Mouse (Mus musculus) v-Abl transformed pro-B cells (cell line): ENCODE data around the gene Brd3os.

Experiments used
- in situ Hi-C, 2 experiments: fragments of 400-800 bp; cut with MboI; formaldehyde crosslinking; loops; one replicate each; pipeline ENCODE4 v1.15.1; 2025; ENCODE audit not compliant: unreplicated experiment in 2 of 2

Brd3os gene

GRCm38 (mm10) chr2:27418577-27419070 is 23.5 kb upstream of the Brd3os start:
- in situ Hi-C loops, result no loop called here

- in situ Hi-C loops, result no loop called here
These were observed 20.6 kb upstream of the Brd3os start for GRCm38 (mm10) chr2:27421293-27422068.

- in situ Hi-C loops, result no loop called here
These were observed 18.5 kb upstream of the Brd3os start for GRCm38 (mm10) chr2:27423596-27423995.

- in situ Hi-C loops, result loop anchor here (5.0 to 25.0 kb wide), 6 partner anchors 138 to 763 kb away; partner anchors contain the start of genes Adamtsl2 (in 1 of the 2), Lcn4 (in 1 of the 2), Stkld1 (in 1 of the 2) and Surf4 (in 1 of the 2)
These were observed 16.9 kb upstream of the Brd3os start for GRCm38 (mm10) chr2:27425161-27425611.

GRCm38 (mm10) chr2:27425751-27426405 is 16.2 kb upstream of the Brd3os start:
- in situ Hi-C loops, result loop anchor here (5.0 to 25.0 kb wide), 6 partner anchors 139 to 764 kb away; partner anchors contain the start of genes Adamtsl2 (in 1 of the 2), Lcn4 (in 1 of the 2), Stkld1 (in 1 of the 2) and Surf4 (in 1 of the 2)

- in situ Hi-C loops, result loop anchor here (5.0 to 25.0 kb wide), 6 partner anchors 139 to 764 kb away; partner anchors contain the start of genes Adamtsl2 (in 1 of the 2), Lcn4 (in 1 of the 2), Stkld1 (in 1 of the 2) and Surf4 (in 1 of the 2)
These were observed 15.7 kb upstream of the Brd3os start for GRCm38 (mm10) chr2:27426406-27426854.

- in situ Hi-C loops, result loop anchor here (5.0 to 25.0 kb wide), 6 partner anchors 140 to 765 kb away; partner anchors contain the start of genes Adamtsl2 (in 1 of the 2), Lcn4 (in 1 of the 2), Stkld1 (in 1 of the 2) and Surf4 (in 1 of the 2)
These were observed 15.2 kb upstream of the Brd3os start, which contains the start of gene Vav2 for GRCm38 (mm10) chr2:27426855-27427457. Gene Vav2 (minus strand): TSS chr2:27427033.

GRCm38 (mm10) chr2:27428071-27428470 is 14.1 kb upstream of the Brd3os start:
- in situ Hi-C loops, result loop anchor here (5.0 to 25.0 kb wide), 6 partner anchors 141 to 766 kb away; partner anchors contain the start of genes Adamtsl2 (in 1 of the 2), Lcn4 (in 1 of the 2), Stkld1 (in 1 of the 2) and Surf4 (in 1 of the 2)

GRCm38 (mm10) chr2:27430621-27431020 is 11.5 kb upstream of the Brd3os start:
- in situ Hi-C loops, result loop anchor here (10.0 to 25.0 kb wide), 4 partner anchors 332 to 768 kb away; partner anchors contain the start of genes Lcn4 (in 1 of the 2), Stkld1 (in 1 of the 2) and Surf4 (in 1 of the 2)

- in situ Hi-C loops, result loop anchor here (10.0 to 25.0 kb wide), 4 partner anchors 330 to 770 kb away; partner anchors contain the start of genes Lcn4 (in 1 of the 2), Stkld1 (in 1 of the 2) and Surf4 (in 1 of the 2)
These were observed 9.5 kb upstream of the Brd3os start for GRCm38 (mm10) chr2:27432599-27432998.

- in situ Hi-C loops, result loop anchor here (10.0 to 25.0 kb wide), 4 partner anchors 324 to 776 kb away; partner anchors contain the start of genes Lcn4 (in 1 of the 2), Stkld1 (in 1 of the 2) and Surf4 (in 1 of the 2)
These were observed 4.2 kb upstream of the Brd3os start for GRCm38 (mm10) chr2:27437876-27438275.

- in situ Hi-C loops, result loop anchor here (10.0 to 25.0 kb wide), 4 partner anchors 324 to 776 kb away; partner anchors contain the start of genes Lcn4 (in 1 of the 2), Stkld1 (in 1 of the 2) and Surf4 (in 1 of the 2)
These were observed 3.8 kb upstream of the Brd3os start for GRCm38 (mm10) chr2:27438281-27438680.

- in situ Hi-C loops, result loop anchor here (25.0 kb wide), 3 partner anchors 319 to 781 kb away; partner anchors contain the start of genes Lcn4 (in 1 of the 2), Stkld1 (in 1 of the 2) and Surf4 (in 1 of the 2)
These were observed 755 bp downstream of the Brd3os start for GRCm38 (mm10) chr2:27442708-27443449.

GRCm38 (mm10) chr2:27443450-27443708 is 1.3 kb downstream of the Brd3os start:
- in situ Hi-C loops, result loop anchor here (25.0 kb wide), 3 partner anchors 319 to 781 kb away; partner anchors contain the start of genes Lcn4 (in 1 of the 2), Stkld1 (in 1 of the 2) and Surf4 (in 1 of the 2)

- in situ Hi-C loops, result loop anchor here (25.0 kb wide), 3 partner anchors 316 to 784 kb away; partner anchors contain the start of genes Lcn4 (in 1 of the 2), Stkld1 (in 1 of the 2) and Surf4 (in 1 of the 2)
These were observed 3.8 kb downstream of the Brd3os start for GRCm38 (mm10) chr2:27445910-27446309.

GRCm38 (mm10) chr2:27446812-27447211 is 4.7 kb downstream of the Brd3os start:
- in situ Hi-C loops, result loop anchor here (25.0 kb wide), 3 partner anchors 315 to 785 kb away; partner anchors contain the start of genes Lcn4 (in 1 of the 2), Stkld1 (in 1 of the 2) and Surf4 (in 1 of the 2)

GRCm38 (mm10) chr2:27447782-27448181 is 5.7 kb downstream of the Brd3os start:
- in situ Hi-C loops, result loop anchor here (25.0 kb wide), 3 partner anchors 315 to 785 kb away; partner anchors contain the start of genes Lcn4 (in 1 of the 2), Stkld1 (in 1 of the 2) and Surf4 (in 1 of the 2)

GRCm38 (mm10) chr2:27450226-27450625 is 8.1 kb downstream of the Brd3os start:
- in situ Hi-C loops, result no loop called here
